9 mouse cellular contexts compared by ENCODE assay signal in the genomic region with DNA sequence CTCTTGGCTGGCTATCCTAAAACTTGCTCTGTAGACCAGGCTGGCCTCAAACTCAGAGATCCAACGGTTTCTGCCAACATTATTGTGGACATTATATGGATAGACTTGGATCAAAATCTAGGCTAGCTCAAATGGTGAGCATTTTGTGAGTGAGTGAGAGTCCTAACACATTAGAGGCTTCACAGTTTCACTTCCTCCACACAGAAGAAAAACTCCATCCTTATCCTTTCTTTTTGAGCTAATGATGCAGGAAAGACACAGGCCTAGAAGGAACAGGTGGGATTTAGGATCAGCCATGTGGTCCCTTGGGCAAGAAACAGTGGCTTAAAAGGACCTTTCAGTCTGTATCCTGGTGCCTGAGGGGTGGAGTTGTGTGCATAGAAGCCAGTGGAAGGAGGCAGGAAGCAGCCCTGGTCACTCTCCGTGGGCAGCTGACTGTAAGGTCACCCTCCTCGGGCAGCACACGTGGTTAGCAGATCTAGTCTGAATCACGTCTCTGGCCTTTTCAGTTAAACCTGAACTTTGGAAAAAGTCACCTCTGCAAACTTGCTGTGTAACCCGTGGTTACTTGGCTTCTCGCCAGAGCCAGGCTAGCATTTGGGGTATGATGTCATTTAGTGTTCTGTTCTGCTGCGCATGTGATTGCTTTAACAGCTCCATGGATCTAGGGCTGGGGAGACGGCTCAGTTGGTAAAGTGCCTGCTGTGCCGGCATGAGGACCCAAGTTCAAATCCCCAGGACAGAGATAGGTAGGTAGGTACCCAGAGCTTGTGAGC.
DNase-seq lines count a peak whose midpoint lies in the region; ATAC-seq and TF ChIP-seq lines count a peak whose summit lies in the region.
"Had no signal": no experiment of that assay in that cellular context is flagged by ENCODE, and none has a peak within 500 bp of the region (broad histone marks: within the 10 kb centered on the region; RNA-seq: fewer than 3 reads in every experiment).

No protein-coding gene starts in this region.

- H3K36me3 ChIP-seq in embryonic facial prominence, embryonic 15.5 days = peaks cover 3% of the 10 kb centered on the region; the same call in 1 of the 2 replicates
- H3K36me3 ChIP-seq in heart, embryonic 13.5 days = peaks cover 29% of the 10 kb centered on the region
- peaks cover 3% of the 10 kb centered on the region; the same call in 1 of the 2 replicates for H3K36me3 ChIP-seq in lung, embryonic 16.5 days (ENCODE audit: control insufficient read depth, insufficient read depth, low read length)
- peaks cover 6% of the 10 kb centered on the region; the same call in 1 of the 2 replicates for H3K36me3 ChIP-seq in small intestine, adult 2 months (ENCODE audit: control insufficient read depth, insufficient read depth, low read length)

- no peak overlapping the region for H3K9ac ChIP-seq in embryonic facial prominence, embryonic 15.5 days
- H3K9ac ChIP-seq in heart, embryonic 13.5 days = peak overlapping the region; percentile 61; the same call in 1 of the 2 replicates
- H3K9ac ChIP-seq in lung, embryonic 16.5 days (ENCODE audit: low read length) = no peak overlapping the region; the same call in 1 of the 2 replicates

- WGBS in embryonic facial prominence, embryonic 15.5 days = 34% methylated on average over 10 of the region's 10 CpGs
- WGBS in heart, embryonic 13.5 days = 20% methylated on average over 10 of the region's 10 CpGs
- 23% methylated on average over 10 of the region's 10 CpGs for WGBS in lung, embryonic 16.5 days
- 11% methylated on average over 10 of the region's 10 CpGs for WGBS in small intestine, adult 2 months

- H3K27ac ChIP-seq in embryonic facial prominence, embryonic 15.5 days (replicated peaks) = no peak overlapping the region
- H3K27ac ChIP-seq in heart, embryonic 13.5 days (replicated peaks) = peak overlapping the region; percentile 91
- peak overlapping the region; percentile 47 for H3K27ac ChIP-seq in lung, embryonic 16.5 days (ENCODE audit: low read length)
- H3K27ac ChIP-seq in small intestine, adult 2 months (ENCODE audit: insufficient read depth, low read depth, low read length) = peak overlapping the region; percentile 39

- no peak overlapping the region for H3K4me2 ChIP-seq in embryonic facial prominence, embryonic 15.5 days (replicated peaks)
- peak overlapping the region; percentile 34 for H3K4me2 ChIP-seq in heart, embryonic 13.5 days
- H3K4me2 ChIP-seq in lung, embryonic 16.5 days (ENCODE audit: low read depth, low read length) = no peak overlapping the region

- no peak for TF ChIP-seq POLR2A in small intestine, adult 2 months (IDR thresholded peaks at IDR 0.05; ENCODE audit: low read depth, low read length)

- H3K4me3 ChIP-seq in embryonic facial prominence, embryonic 15.5 days (replicated peaks) = no peak overlapping the region
- H3K4me3 ChIP-seq in heart, embryonic 13.5 days = no peak overlapping the region
- no peak overlapping the region for H3K4me3 ChIP-seq in lung, embryonic 16.5 days (ENCODE audit: low read length)
- H3K4me3 ChIP-seq in small intestine, adult 2 months (ENCODE audit: low read depth, low read length) = no peak overlapping the region
- H3K4me3 ChIP-seq: erythroblast, embryonic 14.5 days had no signal

- no peak for TF ChIP-seq CTCF in small intestine, adult 2 months (IDR thresholded peaks at IDR 0.05; ENCODE audit: extremely low read depth, insufficient read length, insufficient replicate concordance, low read depth, low read length)

- peak; percentile 16 for DNase-seq in A20 (ENCODE audit: low read depth, low spot score)
- peak; percentile 34 for DNase-seq in R1 (ENCODE audit: low read depth, low spot score)
- peak; percentile 90 for DNase-seq in kidney, postnatal 10 days

- no peaks in the 10 kb centered on the region for H3K9me3 ChIP-seq in embryonic facial prominence, embryonic 15.5 days (replicated peaks)
- H3K9me3 ChIP-seq in heart, embryonic 13.5 days = no peaks in the 10 kb centered on the region
- H3K9me3 ChIP-seq in lung, embryonic 16.5 days (ENCODE audit: control insufficient read depth, low read length) = no peaks in the 10 kb centered on the region

- ATAC-seq in embryonic facial prominence, embryonic 15.5 days (ENCODE audit: insufficient number of reproducible peaks, low FRiP score, low TSS enrichment, low read depth) = 0 out of 2 replicates have a peak, but pooled peaks have one; percentile 47
- ATAC-seq in heart, embryonic 13.5 days (ENCODE audit: extremely low read depth, insufficient number of reproducible peaks, low FRiP score, low TSS enrichment) = peak; percentile 29; the same call in 1 of the 2 replicates
- peak; percentile 63; the same call in 1 of the 2 replicates for ATAC-seq in lung, embryonic 16.5 days (ENCODE audit: low read depth)
- ATAC-seq in erythroid progenitor cell, adult 5-6 weeks (replicated peaks; ENCODE audit: low FRiP score, poor library complexity, severe bottlenecking) = no peak

- no peaks in the 10 kb centered on the region for H3K27me3 ChIP-seq in embryonic facial prominence, embryonic 15.5 days
- no peaks in the 10 kb centered on the region for H3K27me3 ChIP-seq in heart, embryonic 13.5 days (replicated peaks)
- H3K27me3 ChIP-seq in lung, embryonic 16.5 days (ENCODE audit: control insufficient read depth, insufficient read depth, low read depth, low read length) = no peaks in the 10 kb centered on the region
- H3K27me3 ChIP-seq in small intestine, adult 2 months (ENCODE audit: control insufficient read depth, insufficient read depth, low read length) = no peaks in the 10 kb centered on the region

- peaks cover 16% of the 10 kb centered on the region for H3K4me1 ChIP-seq in embryonic facial prominence, embryonic 15.5 days
- peaks cover 53% of the 10 kb centered on the region for H3K4me1 ChIP-seq in heart, embryonic 13.5 days
- peaks cover 31% of the 10 kb centered on the region for H3K4me1 ChIP-seq in lung, embryonic 16.5 days (replicated peaks; ENCODE audit: control insufficient read depth, insufficient read depth, low read length)
- peaks cover 24% of the 10 kb centered on the region for H3K4me1 ChIP-seq in small intestine, adult 2 months (ENCODE audit: control insufficient read depth, insufficient read depth, insufficient read length, low read length)

Comparison
In these comparisons a context has a peak if more than half of its experiments do, and no peak if none do; other contexts are left out.
1. DNase-seq: peak in every context shown above with its lines; median percentile 90 in kidney, postnatal 10 days; 34 in R1; 16 in A20.